Mouse (Mus musculus): Measurements from ENCODE around the gene Sulf2. TPM values are rescaled to one million over a fixed set of nuclear protein-coding genes. Genes with fewer than 3 reads are reported as not detected.

Gene Sulf2
- polyA plus RNA-seq, 1 experiment from 2014 or later: 186 TPM

DNA sequence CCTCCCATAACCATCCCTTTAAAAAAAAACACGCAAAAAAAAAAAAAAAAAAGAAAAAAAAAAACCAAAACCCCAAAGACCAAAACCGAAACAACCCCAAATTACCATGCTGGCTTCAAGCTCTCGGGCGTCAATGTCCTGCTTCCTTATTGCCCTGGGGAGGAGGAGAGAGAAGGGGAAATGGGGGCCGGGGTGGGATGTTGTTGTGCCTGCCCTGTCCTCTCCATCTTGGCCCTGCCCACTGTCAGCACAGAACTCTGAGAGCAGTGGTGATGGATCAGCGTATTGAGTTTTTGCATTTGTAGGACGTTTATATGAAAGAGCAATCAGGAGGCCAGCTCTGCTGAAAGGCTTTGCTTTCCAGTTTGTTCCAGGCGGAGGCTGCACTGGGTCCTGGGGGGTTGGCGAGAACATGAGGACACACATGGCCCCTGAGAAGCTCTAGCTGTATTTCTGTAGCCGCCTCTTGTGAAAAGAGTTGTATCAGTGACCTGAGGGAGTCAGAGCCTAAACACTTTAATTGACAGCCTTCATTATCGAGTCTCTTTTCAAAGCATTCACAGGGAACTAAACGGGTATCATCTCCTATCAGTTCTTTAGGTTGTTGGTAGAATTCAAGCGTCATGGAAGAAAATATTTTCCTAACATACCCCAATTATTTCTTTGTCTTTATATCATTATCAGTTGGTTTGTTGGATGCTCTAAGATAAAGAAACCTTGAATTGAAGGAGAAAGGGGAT is 125.0 kb downstream of the Sulf2 start:
- Histone ChIP-seq H3K9me3 (replicated peaks) (no peaks in the 10 kb centered on the region), H3K9ac (0 out of 2 replicates have a peak overlapping the region, but pooled peaks have one; percentile 29), H3K4me1 (peaks cover 27% of the 10 kb centered on the region), H3K4me2 (replicated peaks) (peak overlapping the region; percentile 41), H3K27ac (peak overlapping the region; percentile 79), H3K4me3 (no peak overlapping the region), H3K36me3 (no peaks in the 10 kb centered on the region), H3K27me3 (no peaks in the 10 kb centered on the region)
- 6% methylated on average over 13 of the region's 13 CpGs for WGBS
- no peak for ATAC-seq (ENCODE audit: low FRiP score)

DNA sequence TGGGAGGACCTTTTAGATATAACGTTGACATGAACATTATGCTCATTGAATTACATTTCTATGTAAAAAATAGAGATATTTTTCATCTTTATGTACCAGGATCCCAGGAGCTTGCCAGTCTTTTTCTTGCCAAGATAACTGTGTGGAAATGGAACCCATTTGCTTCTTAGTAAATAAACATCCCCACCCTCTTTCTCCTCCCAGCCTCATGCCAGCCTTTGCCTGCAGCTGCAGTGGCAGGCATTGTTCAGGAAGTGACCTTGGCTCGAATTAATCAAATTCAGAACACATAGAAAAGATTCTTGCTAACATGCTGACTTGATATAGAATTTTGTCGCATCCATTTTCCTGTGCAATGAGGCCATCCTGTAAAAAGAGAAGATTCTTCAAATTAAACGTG is 126.2 kb downstream of the Sulf2 start:
- 51% methylated on average over 4 of the region's 4 CpGs for WGBS
- no peaks in the 10 kb centered on the region for H3K9me3 ChIP-seq (replicated peaks)
- no peak overlapping the region for H3K4me2 ChIP-seq (replicated peaks)
- peak overlapping the region; percentile 25; the same call in 1 of the 2 replicates for H3K27ac ChIP-seq
- no peak overlapping the region for H3K4me3 ChIP-seq
- H3K9ac ChIP-seq: no peak overlapping the region
- H3K4me1 ChIP-seq: peaks cover 27% of the 10 kb centered on the region
- H3K27me3 ChIP-seq: no peaks in the 10 kb centered on the region
- H3K36me3 ChIP-seq: no peaks in the 10 kb centered on the region
- no peak for ATAC-seq (ENCODE audit: low FRiP score)

DNA sequence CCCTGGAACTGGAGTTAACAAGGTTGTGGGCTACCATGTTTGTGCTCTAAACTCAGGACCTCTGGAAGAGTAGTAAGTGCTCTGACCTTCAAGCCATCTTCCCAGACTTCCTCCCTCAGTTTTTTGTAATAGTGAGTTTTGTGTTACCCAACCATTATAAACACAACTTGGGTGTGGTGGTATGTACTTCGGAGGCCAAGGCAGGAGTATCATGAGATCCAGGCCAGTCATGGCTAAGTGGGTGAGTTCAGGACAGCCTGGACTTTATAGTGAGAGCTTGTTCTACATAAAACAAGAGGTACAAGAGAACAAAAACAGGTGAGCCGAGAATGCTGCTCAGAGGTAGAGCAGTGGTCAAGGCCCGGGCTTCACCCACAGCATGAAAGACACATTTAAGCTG is 127.6 kb downstream of the Sulf2 start:
- no peak for ATAC-seq (ENCODE audit: low FRiP score)
- no peaks in the 10 kb centered on the region for H3K36me3 ChIP-seq
- no peaks in the 10 kb centered on the region for H3K9me3 ChIP-seq (replicated peaks)
- H3K4me2 ChIP-seq (replicated peaks): no peak overlapping the region
- H3K4me1 ChIP-seq: peaks cover 28% of the 10 kb centered on the region
- no peak overlapping the region for H3K27ac ChIP-seq
- no peaks in the 10 kb centered on the region for H3K27me3 ChIP-seq
- H3K4me3 ChIP-seq: no peak overlapping the region
- 94% methylated on average over 3 of the region's 3 CpGs for WGBS
- H3K9ac ChIP-seq: no peak overlapping the region

DNA sequence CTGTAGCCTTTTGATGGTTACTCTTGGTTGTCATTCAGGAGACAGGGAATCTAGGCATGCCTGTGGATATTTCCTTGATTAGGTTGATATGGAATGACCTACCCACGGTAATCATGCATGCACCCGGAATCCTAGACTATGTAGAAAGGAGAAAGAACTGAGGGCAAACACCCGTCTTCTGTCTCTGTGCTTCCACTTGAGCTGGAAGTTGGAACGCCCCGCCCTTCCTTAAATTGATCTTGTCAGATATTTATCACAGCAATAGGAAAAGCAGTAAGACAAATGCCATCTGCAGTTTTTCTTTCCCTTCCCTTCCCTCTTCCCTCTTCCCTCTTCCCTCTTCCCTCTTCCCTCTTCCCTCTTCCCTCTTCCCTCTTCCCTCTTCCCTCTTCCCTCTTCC is 129.5 kb downstream of the Sulf2 start:
- H3K27ac ChIP-seq: no peak overlapping the region
- no peak overlapping the region for H3K4me2 ChIP-seq (replicated peaks)
- H3K9ac ChIP-seq: no peak overlapping the region
- ATAC-seq (ENCODE audit: low FRiP score): no peak
- peaks cover 33% of the 10 kb centered on the region for H3K4me1 ChIP-seq
- H3K36me3 ChIP-seq: no peaks in the 10 kb centered on the region
- H3K27me3 ChIP-seq: no peaks in the 10 kb centered on the region
- no peak overlapping the region for H3K4me3 ChIP-seq
- WGBS: 92% methylated on average over 5 of the region's 5 CpGs
- no peaks in the 10 kb centered on the region for H3K9me3 ChIP-seq (replicated peaks)

DNA sequence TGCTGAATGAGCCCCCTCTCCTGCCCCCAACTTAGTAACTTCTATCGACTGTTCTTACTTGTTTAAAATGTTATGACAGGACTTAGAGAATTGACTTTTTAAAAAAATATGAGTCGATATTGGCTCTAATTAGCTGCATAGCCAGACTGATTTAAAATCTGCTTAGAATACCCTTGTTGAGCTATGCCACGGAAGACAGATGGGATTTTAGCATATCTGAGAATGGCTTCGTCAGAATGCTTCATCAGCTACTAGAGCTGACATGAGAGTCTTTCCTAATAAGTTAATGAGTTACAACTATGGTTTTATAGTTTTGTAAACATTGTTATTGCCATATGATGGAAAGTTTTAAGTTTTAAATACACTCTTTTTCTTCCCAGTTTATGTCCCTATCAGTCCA is 130.8 kb downstream of the Sulf2 start:
- Histone ChIP-seq H3K27me3 (no peaks in the 10 kb centered on the region), H3K9ac (no peak overlapping the region), H3K27ac (no peak overlapping the region), H3K4me2 (replicated peaks) (no peak overlapping the region), H3K4me3 (no peak overlapping the region), H3K9me3 (replicated peaks) (no peaks in the 10 kb centered on the region), H3K4me1 (peaks cover 26% of the 10 kb centered on the region), H3K36me3 (no peaks in the 10 kb centered on the region)
- ATAC-seq (ENCODE audit: low FRiP score): no peak
- 80% methylated on average over 4 of the region's 4 CpGs for WGBS

DNA sequence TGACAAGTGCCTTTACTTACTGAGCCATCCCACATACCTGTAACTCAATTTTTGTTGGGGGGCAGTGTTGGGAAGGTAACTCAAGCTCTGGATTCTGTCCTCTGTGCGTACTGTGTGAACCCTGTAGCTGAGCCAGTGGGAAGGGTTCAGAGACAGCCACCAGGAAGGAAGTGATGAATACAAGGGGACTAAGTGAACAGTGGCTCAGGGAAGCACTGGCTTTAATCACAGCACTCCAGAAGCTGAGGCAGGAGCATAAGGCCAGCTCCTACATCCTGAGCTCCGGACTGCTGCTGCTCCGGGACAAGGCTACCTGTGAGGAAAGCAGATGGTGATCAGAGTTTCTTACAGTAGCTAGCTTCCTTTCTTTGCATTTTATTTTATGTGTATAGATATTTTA is 131.4 kb downstream of the Sulf2 start:
- WGBS: 80% methylated on average over 3 of the region's 3 CpGs

More for the DNA sequence above, 131.4 kb downstream of the Sulf2 start:
- no peaks in the 10 kb centered on the region for H3K27me3 ChIP-seq
- H3K4me1 ChIP-seq: peaks cover 23% of the 10 kb centered on the region
- H3K4me2 ChIP-seq (replicated peaks): no peak overlapping the region
- H3K4me3 ChIP-seq: no peak overlapping the region
- H3K27ac ChIP-seq: no peak overlapping the region
- no peak overlapping the region for H3K9ac ChIP-seq
- H3K9me3 ChIP-seq (replicated peaks): no peaks in the 10 kb centered on the region
- ATAC-seq (ENCODE audit: low FRiP score): no peak
- H3K36me3 ChIP-seq: no peaks in the 10 kb centered on the region

Other genes starting within 250 kb of the Sulf2 start
- gene Ncoa3, start 163.0 kb downstream of the Sulf2 start, polyA plus RNA-seq (2016; fragmentation: Nextera tagmentation; extraction: Ambion mirVana): 14.9 and 15.0 TPM in 2 replicates

Data from hindbrain, embryonic 12.5 days (tissue).